Mouse (Mus musculus): ENCODE measurements around the gene Gm20883. TPM values are rescaled to one million over a fixed set of nuclear protein-coding genes. Genes with fewer than 3 reads are reported as not detected.
"Not testable (repeated sequence)": the region's sequence is repeated elsewhere in the genome, so short reads cannot be mapped to it uniquely, and the experiment has no call there.

Gm20883 gene
- polyA plus RNA-seq (2012), result not detected in 2 replicates

DNA sequence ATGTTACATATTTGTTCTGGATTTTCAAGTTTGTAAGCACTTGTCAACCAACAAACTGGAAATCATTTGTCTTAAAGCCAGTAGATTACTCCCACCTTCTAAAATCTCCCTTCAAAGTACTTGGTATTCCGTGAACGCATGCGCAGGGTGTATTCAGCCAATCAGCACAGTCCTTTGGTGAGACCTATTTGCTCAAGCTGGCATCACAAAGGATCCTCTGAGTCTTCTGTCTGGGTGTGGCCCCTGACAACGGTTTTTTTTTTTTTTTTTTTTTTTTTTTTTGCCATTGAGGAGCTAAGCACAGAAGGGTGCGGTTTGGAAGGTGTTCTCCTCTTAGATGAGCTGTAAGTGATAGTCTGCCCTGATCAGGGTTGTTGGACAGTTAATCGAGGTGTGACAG, at the start of gene Gm20883:
Gene Gm20883, plus strand, starts transcription at position 301 of the 400 bp plus-strand sequence.
- not testable (repeated sequence) for TF ChIP-seq GATA1 (IDR thresholded peaks at IDR 0.05; ENCODE audit: low read length)
